Mouse (Mus musculus) brain, embryonic 18.5 days (tissue): ENCODE results near the gene Fip1l1.

Experiments used
- DNase-seq: peaks from one replicate; pipeline ENCODE4 v3.0.0-alpha.2; 2012; ENCODE audit warnings: low read depth, low spot score

Fip1l1 gene

DNA sequence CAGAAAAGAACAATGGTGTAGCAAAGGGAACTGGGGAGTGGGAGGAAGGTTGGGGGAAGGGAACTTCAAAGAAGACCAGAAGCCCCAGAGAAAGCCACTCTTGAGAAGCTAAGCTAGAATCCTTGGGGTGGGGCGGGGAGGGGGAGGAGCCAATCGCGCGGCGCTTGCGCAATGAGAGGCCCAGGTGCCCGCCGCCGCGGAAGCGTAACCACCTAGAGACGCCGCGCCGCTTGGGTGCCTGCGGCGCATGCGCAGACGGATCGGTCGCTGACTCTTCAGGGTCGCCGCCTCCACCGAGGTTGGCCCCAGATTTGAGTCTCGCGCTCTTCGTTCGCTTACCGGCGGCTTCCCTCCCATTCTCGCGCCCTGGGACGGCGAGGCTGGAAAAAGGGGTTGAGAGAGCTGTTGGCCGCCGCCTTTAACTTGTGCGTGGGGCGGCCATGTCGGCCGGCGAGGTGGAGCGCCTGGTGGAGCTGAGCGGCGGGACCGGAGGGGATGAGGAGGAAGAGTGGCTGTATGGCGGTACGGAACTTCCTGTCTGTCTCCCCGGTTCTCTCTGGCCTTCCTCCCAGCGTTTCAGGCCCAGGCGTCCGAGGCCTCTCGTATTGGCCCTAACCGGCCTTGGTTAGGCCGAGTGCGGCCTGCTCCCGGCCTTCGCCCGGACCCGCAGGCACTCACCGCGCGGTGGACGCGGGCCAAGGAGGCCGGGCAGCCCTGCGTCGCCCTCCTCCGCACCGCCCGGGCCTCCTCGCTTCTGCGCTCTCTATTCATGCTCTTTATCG lies at the start of gene Fip1l1:
Gene Fip1l1 (plus strand): TSS at position 210 of the 782 bp plus-strand sequence.
- DNase-seq: peak; percentile 89

GRCm38 (mm10) chr5:74492705-74493104 lies 42.5 kb upstream of the Fip1l1 start:
- DNase-seq: no peak

DNA sequence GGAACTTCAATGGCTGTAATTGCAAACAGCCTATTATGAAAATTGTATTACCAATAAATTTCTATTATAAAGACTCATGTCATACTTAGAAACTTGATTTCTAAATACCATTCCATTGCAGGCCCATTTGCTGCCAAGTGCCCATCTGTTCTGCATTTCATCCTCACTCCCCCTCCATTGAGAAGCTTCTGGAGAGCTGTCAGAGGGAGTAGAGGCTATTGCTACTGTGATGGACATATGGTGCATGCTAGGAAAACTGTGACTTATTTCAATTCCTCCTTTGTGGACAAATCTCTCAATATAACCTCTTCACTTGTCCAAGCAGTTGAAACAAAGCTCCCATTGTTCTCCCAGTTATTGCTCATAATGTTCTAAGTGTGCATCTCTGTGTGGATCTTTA lies 23.6 kb upstream of the Fip1l1 start:
- peak; percentile 28 for DNase-seq

- DNase-seq: no peak
Measured at GRCm38 (mm10) chr5:74527025-74527424, 8.2 kb upstream of the Fip1l1 start.

DNA sequence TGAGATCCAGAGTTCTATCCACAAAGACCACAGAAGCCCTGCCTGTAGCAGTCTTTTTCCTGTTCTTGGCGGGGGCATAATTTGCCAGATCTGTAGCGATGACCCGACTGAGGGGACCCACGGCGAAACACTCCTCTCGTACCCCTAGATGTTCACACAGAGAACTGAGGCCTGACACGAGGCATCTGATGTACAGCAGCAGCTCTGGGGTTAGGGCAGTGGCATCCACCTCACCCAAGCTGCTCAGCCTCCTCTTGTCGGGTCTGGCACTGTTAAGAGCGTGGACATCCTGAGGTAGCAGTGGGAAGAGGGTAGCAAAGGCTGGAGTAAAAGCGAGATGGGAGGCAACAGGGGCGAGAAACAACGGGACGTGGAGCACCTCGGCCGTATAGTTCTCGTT lies 4.5 kb upstream of the Fip1l1 start:
- DNase-seq: no peak

GRCm38 (mm10) chr5:74531630-74532280 lies 3.5 kb upstream of the Fip1l1 start, which contains the start of gene Scfd2:
Scfd2 (minus strand) TSS chr5:74531759.
- DNase-seq: peak; percentile 89

DNA sequence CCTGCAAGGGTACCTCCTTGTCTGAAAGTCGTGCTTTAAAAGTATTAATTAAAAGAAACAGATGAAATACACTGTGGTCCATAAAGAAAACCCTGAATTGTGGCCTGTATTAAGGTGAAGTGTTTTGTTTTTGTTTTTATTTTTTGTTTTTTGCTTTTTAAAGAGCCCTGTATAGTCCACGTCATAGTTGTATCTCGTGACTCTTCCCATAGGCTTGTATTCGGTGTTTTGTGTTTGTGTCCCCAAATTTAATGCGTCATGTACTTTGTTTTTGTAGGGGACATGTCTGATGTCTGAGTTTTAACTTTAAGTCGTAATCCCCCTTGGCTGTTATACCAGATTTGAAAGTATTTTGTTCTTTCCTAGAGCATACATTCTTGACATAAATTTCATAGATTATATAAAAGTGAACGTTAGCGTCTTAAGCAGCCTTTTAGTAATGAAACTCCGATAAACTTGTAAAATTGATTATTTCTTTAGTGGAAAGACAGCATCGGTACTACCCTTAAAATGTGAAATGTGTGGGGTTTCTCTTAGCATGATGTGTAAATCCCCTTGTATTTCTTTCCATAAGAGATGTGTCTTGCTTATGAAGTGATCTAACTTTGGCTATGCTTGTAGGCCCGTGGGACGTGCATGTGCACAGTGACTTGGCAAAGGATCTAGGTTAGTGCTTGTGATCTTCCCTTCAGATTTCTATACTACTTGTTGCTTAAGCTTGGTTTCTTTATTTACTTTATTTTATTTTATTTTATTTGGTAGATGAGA lies 1.1 kb downstream of the Fip1l1 start:
- no peak for DNase-seq

DNA sequence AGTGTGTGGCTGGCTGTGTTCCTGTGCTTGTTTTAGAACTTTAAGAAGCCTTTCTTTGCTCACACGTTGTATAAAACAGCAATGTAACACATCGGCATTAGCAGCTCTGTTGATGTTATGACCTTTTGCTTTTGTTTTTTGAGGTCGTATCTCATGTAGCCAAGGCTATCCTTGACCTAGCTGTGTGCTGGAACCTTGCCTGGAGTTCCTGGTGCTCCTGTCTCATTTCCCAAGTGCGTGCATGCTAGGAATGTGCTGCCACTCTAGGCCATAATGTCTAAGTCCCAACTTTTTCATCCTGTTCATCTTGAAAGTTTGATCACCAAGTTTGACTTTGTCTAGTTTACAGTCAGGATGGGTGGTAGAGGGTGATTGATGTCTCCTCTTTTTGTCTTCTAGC lies 10.4 kb downstream of the Fip1l1 start:
- no peak for DNase-seq

GRCm38 (mm10) chr5:74549566-74549965 lies 14.3 kb downstream of the Fip1l1 start:
- DNase-seq: no peak

DNA sequence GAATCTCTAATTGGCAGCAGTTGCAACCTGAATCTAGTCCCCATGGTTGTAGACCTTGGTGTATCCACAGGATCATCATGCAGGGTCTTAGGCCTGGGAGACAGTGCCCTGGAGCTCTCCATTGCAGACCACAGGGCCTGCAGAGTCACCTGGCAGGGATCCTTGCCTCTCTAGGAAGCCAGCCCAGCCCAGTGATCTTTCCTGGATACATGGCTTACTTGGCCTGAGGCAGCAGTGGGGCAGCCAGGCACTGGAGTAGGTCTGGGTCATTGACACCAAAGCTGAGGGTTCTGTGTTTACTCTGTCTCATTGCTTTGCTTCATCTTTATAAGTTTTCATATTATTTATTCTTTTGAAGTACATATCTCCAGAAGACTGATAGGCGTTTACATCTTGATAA lies 25.9 kb downstream of the Fip1l1 start:
- DNase-seq: no peak

- DNase-seq: no peak
Measured at GRCm38 (mm10) chr5:74571767-74572166, 36.5 kb downstream of the Fip1l1 start.

DNA sequence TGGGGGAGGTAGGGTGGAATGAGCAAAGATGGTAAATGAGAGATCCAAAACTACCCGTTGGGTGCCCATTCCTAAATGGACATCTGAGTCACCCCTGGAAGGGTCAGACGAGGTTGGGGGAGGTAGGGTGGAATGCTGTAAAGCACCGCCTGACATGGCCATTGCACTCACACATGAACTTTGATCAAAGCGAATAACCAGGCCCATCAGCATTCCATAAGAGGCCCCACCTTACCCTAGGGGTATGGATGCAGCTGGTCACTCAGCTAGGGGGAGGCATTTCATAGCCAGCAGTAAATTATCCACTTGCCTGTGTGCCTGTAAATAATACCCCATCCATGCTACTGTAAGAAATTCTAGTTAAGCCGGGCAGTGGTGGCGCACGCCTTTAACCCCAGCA lies 53.9 kb downstream of the Fip1l1 start:
- DNase-seq: no peak

DNA sequence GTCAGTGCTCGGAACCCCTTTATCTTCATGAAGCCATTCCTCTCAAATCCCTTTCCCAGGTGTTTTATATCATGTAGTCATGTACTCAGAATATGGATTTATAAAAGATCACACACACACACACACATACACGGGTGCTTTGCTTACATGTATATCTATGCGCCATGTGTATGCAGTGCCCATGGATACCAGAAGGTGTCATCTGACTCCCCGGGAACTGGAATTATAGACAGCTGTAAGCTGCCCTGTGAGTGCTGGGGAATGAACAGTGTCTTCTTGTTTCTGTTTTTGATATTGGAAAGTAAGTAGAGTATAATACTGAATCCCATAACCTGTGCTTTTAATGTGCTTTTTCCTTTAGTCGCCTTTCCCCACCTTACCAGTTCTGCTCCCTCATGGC lies 56.2 kb downstream of the Fip1l1 start:
- no peak for DNase-seq

GRCm38 (mm10) chr5:74593147-74593546 lies 57.9 kb downstream of the Fip1l1 start:
- DNase-seq: no peak

- no peak for DNase-seq
Measured at GRCm38 (mm10) chr5:74600010-74600409, 64.8 kb downstream of the Fip1l1 start.

GRCm38 (mm10) chr5:74601171-74601570 lies 65.9 kb downstream of the Fip1l1 start:
- no peak for DNase-seq

- DNase-seq: no peak
Measured at GRCm38 (mm10) chr5:74601965-74602364, 66.7 kb downstream of the Fip1l1 start.

GRCm38 (mm10) chr5:74602371-74602770 lies 67.1 kb downstream of the Fip1l1 start:
- no peak for DNase-seq

DNA sequence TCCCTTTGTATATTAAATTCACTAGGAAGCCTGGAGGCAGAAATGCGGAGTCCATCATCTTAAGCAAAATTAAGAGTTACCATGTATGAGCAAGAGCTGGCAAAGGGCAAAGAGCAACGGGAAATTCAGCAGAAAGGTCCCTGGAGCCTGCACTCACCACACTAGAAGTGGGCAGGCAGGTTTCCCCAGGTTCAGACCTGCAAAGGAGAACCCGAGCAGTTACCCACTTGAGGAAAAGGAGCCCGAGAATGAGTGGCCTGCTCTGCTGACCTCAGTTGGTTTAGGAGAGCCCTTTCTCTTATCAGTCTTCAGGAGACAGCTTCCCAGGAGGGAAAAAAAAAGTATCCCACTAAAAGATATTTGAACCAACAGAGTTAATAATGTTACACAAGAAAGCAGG lies 68.1 kb downstream of the Fip1l1 start:
- DNase-seq: no peak

- DNase-seq: no peak
Measured at GRCm38 (mm10) chr5:74606213-74606612, 71.0 kb downstream of the Fip1l1 start.

GRCm38 (mm10) chr5:74610511-74610910 lies 75.3 kb downstream of the Fip1l1 start:
- no peak for DNase-seq

DNA sequence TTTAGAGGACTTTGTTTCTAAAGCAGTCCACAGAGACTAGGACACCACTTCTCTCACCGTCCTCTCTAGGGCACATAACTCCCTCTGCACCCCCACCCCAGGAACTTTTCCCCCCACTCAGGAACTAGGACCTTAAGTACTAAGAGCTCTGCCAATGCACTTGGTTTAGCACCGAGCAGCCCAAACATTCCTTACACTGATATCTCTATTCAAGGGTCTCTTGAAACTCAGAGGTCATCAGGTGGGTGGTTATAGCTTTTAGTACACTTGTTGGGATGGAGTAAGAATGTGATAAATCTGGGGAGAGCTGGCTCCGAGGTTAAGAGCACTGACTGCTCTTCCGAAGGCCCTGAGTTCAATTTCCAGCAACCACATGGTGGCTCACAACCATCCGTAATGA lies 77.5 kb downstream of the Fip1l1 start:
- no peak for DNase-seq
